Mouse (Mus musculus): ENCODE results near the gene Lpgat1.

DNA sequence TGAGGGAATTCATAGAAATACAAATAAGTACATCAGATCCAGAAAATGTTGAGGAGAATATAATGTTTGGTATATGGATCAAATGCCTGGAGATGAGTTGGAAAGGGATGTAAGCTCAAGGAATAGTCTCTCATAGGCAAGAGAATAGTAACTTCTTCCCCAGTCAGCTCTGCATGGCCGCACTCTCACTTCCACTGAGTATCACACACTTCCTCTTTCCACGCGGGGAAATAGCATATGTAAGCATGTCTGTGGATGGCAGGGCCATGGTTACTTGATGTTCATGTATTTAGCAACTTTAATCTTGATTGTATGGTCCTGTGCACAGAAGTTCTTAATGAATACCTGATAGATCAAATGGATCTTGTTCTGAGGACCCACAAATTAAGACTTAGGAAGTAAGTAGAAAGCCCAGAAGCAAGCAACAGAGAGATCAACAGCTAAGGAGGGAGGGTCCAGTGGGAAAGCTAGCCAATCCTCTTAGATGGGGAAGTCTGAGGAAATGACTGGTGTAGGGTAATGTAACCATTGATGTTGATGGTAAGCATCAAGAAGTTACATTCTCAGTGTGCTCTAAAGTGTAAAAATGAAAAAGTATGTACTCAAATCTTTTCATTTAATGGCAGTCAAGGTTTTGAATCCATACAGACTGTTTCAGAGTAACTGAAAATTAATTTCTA is 39.0 kb downstream of the Lpgat1 start:
- no peak for TF ChIP-seq CTCF (IDR thresholded peaks at IDR 0.05; ENCODE audit: low read depth)
- no peak for TF ChIP-seq EP300 (optimal IDR thresholded peaks at IDR 0.05)

Data from stomach, postnatal 0 days (tissue).